Mouse (Mus musculus) heart, embryonic 16.5 days (tissue): ENCODE results near the gene Fkbp14. TPM values are rescaled to one million over a fixed set of nuclear protein-coding genes. Genes with fewer than 3 reads are reported as not detected.

Source experiments
- ATAC-seq: fragments of 200-750 bp; cut with Nextera tagmentation; replicated peaks from 2 replicates; pipeline ENCODE4 v1.8.0; 2017; ENCODE audit warnings: moderate number of reproducible peaks; ENCODE audit not compliant: insufficient read depth, low FRiP score; ENCODE audit errors: extremely low read depth
- H3K27ac ChIP-seq: fragments of 300-500 bp; sonication (generic); 2 replicates; pipeline ENCODE4 v1.5.1; 2014; ENCODE audit warnings: mild to moderate bottlenecking, low read length, control low read depth, moderate library complexity
- H3K27me3 ChIP-seq: fragments of 300-500 bp; sonication (generic); 2 replicates; pipeline ENCODE4 v1.6.1; 2014; ENCODE audit warnings: low read length, mixed read lengths; ENCODE audit not compliant: control insufficient read depth, insufficient read depth
- H3K36me3 ChIP-seq: fragments of 300-500 bp; sonication (generic); 2 replicates; pipeline ENCODE4 v1.6.1; 2014; ENCODE audit not compliant: control insufficient read depth, insufficient read depth
- H3K4me1 ChIP-seq: fragments of 300-500 bp; sonication (generic); 2 replicates; pipeline ENCODE4 v1.6.1; 2014; ENCODE audit warnings: low read length, mixed read lengths; ENCODE audit not compliant: control insufficient read depth, insufficient read depth
- H3K4me2 ChIP-seq: fragments of 300-500 bp; sonication (generic); 2 replicates; pipeline ENCODE4 v1.6.1; 2014; ENCODE audit warnings: low read depth, mild to moderate bottlenecking, control low read depth, low read length
- H3K4me3 ChIP-seq: fragments of 300-500 bp; sonication (generic); 2 replicates; pipeline ENCODE4 v1.5.1; 2014; ENCODE audit warnings: mild to moderate bottlenecking, control low read depth, low read length
- H3K9ac ChIP-seq: fragments of 300-500 bp; sonication (generic); 2 replicates; pipeline ENCODE4 v1.6.1; 2014; ENCODE audit warnings: low read length, control low read depth
- H3K9me3 ChIP-seq: fragments of 300-500 bp; sonication (generic); replicated peaks from 2 replicates; pipeline ENCODE4 v1.6.1; 2016; ENCODE audit warnings: low read length; ENCODE audit not compliant: control insufficient read depth
- WGBS: fragments of 180-500 bp; shearing (Covaris S2); extraction: QIAGEN DNeasy Blood & Tissue Kit; methylation state at CpG from one replicate; pipeline ENCODE4 v1.1.7; 2014; 5-methylcytosine and 5-hydroxymethylcytosine counted together
- polyA plus RNA-seq: library from polyadenylated mRNA; unstranded; fragments of >200 nt; fragmentation: Nextera tagmentation; extraction: Ambion mirVana; gene quantifications from 2 replicates; pipeline ENCODE4 v1.2.1, GENCODE M21; 2015

Fkbp14 gene
- polyA plus RNA-seq, 1 experiment from 2014 or later: 22.3 TPM

DNA sequence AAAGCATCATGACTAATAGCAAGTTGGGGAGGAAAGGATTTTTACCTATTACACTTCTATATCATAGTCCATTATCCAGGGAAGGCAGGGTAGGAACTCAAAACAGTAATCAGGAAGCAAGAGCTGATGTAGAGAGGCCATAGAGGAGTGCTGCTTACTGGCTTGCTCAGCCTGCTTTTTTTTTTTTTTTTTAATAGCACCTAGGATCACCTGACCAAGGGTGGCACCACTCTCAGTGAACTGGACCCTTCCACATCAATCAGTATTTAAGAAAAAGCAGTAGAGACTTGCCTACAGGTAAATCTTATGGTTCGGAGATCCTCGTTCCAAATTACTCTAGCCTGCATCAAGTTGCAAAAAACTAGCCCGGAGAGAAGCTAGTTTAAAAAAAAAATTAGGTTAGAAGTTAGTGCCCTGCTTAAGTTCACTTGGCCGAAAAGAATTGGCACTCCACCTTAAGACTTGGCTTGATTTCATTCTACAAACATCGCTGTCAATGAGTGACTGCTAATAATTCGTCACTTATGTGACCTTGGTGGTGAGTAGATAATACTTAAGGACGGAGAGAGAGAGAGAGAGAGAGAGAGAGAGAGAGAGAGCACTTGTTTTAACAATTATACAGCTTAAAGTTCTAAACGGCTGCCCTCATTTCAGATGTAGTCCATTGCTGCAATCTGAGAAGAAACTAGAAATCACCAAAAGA is 3.2 kb downstream of the Fkbp14 start:
- H3K4me1 ChIP-seq: peaks cover 27% of the 10 kb centered on the region
- H3K4me2 ChIP-seq: peak overlapping the region; percentile 79
- no peaks in the 10 kb centered on the region for H3K27me3 ChIP-seq
- WGBS: 43% methylated on average over 8 of the region's 8 CpGs
- peak overlapping the region; percentile 82 for H3K4me3 ChIP-seq
- H3K36me3 ChIP-seq: no peaks in the 10 kb centered on the region
- H3K27ac ChIP-seq: no peak overlapping the region; the same call in 1 of the 2 replicates
- ATAC-seq: no peak
- no peak overlapping the region; the same call in 1 of the 2 replicates for H3K9ac ChIP-seq
- no peaks in the 10 kb centered on the region for H3K9me3 ChIP-seq

- Histone ChIP-seq H3K9me3 (no peaks in the 10 kb centered on the region), H3K4me2 (peak overlapping the region; percentile 79), H3K4me3 (peak overlapping the region; percentile 82), H3K27me3 (no peaks in the 10 kb centered on the region), H3K36me3 (no peaks in the 10 kb centered on the region), H3K9ac (peak overlapping the region; percentile 82), H3K27ac (peak overlapping the region; percentile 81), H3K4me1 (peaks cover 27% of the 10 kb centered on the region)
- ATAC-seq: peak; percentile 87
- WGBS: under 1% methylated on average over 20 of the region's 20 CpGs
Measured at GRCm38 (mm10) chr6:54592938-54593535, 4.1 kb downstream of the Fkbp14 start.

DNA sequence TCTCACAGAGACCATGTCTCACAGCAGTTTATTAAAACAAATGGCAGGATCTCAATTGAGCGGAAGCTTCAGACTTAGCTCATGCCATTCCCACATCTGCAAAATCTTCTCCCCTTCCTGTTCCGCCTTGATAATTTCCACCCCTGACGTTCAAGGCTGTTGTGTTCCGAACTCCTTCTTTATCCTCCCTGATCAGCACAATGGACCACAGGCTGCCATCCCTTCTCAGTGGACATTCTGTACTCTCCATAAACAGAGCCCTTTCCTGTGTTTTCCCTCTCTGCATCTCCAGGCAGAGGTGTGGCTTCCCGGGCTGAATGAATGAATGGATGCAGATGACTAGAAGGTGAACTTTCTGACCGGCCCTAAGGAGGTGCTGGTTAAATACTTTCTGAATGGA is 5.3 kb downstream of the Fkbp14 start:
- Histone ChIP-seq H3K4me3 (peak overlapping the region; percentile 26), H3K9me3 (no peaks in the 10 kb centered on the region), H3K27me3 (no peaks in the 10 kb centered on the region), H3K36me3 (no peaks in the 10 kb centered on the region), H3K4me2 (peak overlapping the region; percentile 58), H3K4me1 (peaks cover 27% of the 10 kb centered on the region), H3K9ac (peak overlapping the region; percentile 30; the same call in 1 of the 2 replicates), H3K27ac (peak overlapping the region; percentile 18; the same call in 1 of the 2 replicates)
- 44% methylated on average over 6 of the region's 6 CpGs for WGBS
- ATAC-seq: no peak

DNA sequence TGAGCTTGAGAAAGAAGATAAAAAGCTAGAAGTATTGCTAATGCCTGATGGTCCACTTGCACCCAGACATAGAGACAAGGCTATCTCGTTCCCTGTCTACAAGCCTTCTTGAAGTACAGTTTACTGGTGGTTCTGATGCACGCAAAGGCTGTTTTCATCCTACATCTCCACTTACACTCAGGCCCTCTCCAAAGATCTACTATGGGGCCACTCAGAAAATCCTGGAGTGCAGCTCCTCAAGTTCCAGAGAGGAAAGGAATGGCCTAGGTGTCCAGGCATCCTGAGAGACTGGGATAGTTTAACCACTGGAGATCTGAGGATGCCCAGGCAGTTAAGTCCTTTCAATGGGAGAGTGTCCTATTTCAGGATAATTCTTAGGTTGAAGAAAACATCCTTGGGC is 6.4 kb downstream of the Fkbp14 start:
- Histone ChIP-seq H3K4me2 (no peak overlapping the region), H3K4me3 (no peak overlapping the region), H3K27ac (no peak overlapping the region), H3K9me3 (no peaks in the 10 kb centered on the region), H3K36me3 (no peaks in the 10 kb centered on the region), H3K9ac (no peak overlapping the region), H3K27me3 (no peaks in the 10 kb centered on the region), H3K4me1 (peaks cover 24% of the 10 kb centered on the region)
- no peak for ATAC-seq
- 87% methylated on average over 2 of the region's 2 CpGs for WGBS

- Histone ChIP-seq H3K9me3 (no peaks in the 10 kb centered on the region), H3K27ac (no peak overlapping the region), H3K36me3 (0 out of 2 replicates have a peak, but pooled peaks cover 2% of the 10 kb centered on the region), H3K4me1 (peaks cover 12% of the 10 kb centered on the region), H3K4me2 (no peak overlapping the region), H3K4me3 (no peak overlapping the region), H3K27me3 (no peaks in the 10 kb centered on the region), H3K9ac (no peak overlapping the region)
- WGBS: 57% methylated on average over 1 of the region's 1 CpGs
- no peak for ATAC-seq
Measured at GRCm38 (mm10) chr6:54588212-54588611, 8.9 kb downstream of the Fkbp14 start.

DNA sequence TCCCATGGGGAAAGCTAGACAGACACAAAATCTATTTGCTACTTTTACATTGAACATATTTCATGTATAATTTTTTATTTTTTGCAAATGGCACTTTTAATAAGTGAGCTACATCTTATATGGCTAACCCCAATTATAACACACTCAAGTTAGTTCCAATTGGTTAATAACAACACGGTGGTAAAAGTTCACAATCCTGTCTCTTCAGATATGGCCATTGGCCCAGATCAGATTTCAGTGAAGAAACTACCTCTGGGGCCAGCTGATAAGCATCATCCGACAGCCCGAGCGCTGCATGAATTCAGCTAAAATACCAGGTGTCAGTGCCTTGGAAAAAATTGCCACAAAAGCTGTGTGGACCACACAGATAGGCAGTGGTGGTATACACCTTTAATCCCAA is 9.4 kb downstream of the Fkbp14 start:
- Histone ChIP-seq H3K27ac (no peak overlapping the region), H3K9me3 (no peaks in the 10 kb centered on the region), H3K9ac (no peak overlapping the region), H3K4me3 (no peak overlapping the region), H3K27me3 (no peaks in the 10 kb centered on the region), H3K36me3 (peaks cover 2% of the 10 kb centered on the region), H3K4me1 (peaks cover 12% of the 10 kb centered on the region), H3K4me2 (no peak overlapping the region)
- ATAC-seq: no peak
- 71% methylated on average over 4 of the region's 4 CpGs for WGBS

DNA sequence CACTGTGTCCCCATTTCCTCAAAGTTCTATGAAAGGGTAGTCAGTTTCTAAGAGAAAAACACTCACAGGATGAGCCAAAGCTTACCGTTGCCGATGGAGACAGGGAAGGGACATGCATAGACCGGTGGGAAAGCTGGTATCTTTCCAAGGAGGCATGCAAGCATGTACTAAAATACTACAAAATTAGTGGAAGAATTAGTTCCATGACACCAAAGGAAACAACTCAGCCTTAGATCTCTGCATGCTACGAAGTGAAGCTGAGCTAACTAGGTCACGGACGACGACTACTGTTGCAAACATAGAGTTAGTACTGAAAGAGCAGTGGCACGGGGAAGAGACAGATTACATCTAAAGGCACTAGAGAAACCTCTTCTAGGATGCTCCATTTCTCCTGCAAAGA is 10.2 kb downstream of the Fkbp14 start:
- H3K36me3 ChIP-seq: peaks cover 7% of the 10 kb centered on the region
- H3K9ac ChIP-seq: no peak overlapping the region
- peaks cover 9% of the 10 kb centered on the region for H3K4me1 ChIP-seq
- WGBS: 72% methylated on average over 8 of the region's 8 CpGs
- no peak overlapping the region for H3K27ac ChIP-seq
- H3K27me3 ChIP-seq: no peaks in the 10 kb centered on the region
- no peaks in the 10 kb centered on the region for H3K9me3 ChIP-seq
- H3K4me2 ChIP-seq: no peak overlapping the region
- ATAC-seq: no peak
- H3K4me3 ChIP-seq: no peak overlapping the region

DNA sequence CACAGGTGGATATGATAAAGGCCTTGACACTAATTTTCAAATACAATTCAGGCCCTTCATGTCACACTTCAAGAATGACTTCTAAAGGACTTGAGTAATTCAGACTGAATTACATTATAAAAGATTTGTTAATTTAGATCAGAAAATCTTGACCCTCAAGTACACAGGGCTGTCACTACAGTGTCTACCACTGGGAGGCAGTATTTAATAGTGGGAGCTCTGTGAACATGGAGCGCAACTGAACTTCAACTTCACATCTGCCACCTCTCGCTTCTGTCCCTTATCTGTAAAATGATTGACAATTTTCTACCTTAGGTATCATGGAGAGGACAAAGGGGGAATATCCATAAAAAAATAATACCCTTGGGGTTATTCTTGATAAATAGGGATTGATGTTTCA is 10.9 kb downstream of the Fkbp14 start:
- H3K27ac ChIP-seq: no peak overlapping the region
- H3K36me3 ChIP-seq: peaks cover 7% of the 10 kb centered on the region
- ATAC-seq: no peak
- no peaks in the 10 kb centered on the region for H3K9me3 ChIP-seq
- no peak overlapping the region for H3K4me3 ChIP-seq
- WGBS: 31% methylated on average over 2 of the region's 2 CpGs
- no peaks in the 10 kb centered on the region for H3K27me3 ChIP-seq
- H3K9ac ChIP-seq: no peak overlapping the region
- no peak overlapping the region for H3K4me2 ChIP-seq
- H3K4me1 ChIP-seq: peaks cover 1% of the 10 kb centered on the region

DNA sequence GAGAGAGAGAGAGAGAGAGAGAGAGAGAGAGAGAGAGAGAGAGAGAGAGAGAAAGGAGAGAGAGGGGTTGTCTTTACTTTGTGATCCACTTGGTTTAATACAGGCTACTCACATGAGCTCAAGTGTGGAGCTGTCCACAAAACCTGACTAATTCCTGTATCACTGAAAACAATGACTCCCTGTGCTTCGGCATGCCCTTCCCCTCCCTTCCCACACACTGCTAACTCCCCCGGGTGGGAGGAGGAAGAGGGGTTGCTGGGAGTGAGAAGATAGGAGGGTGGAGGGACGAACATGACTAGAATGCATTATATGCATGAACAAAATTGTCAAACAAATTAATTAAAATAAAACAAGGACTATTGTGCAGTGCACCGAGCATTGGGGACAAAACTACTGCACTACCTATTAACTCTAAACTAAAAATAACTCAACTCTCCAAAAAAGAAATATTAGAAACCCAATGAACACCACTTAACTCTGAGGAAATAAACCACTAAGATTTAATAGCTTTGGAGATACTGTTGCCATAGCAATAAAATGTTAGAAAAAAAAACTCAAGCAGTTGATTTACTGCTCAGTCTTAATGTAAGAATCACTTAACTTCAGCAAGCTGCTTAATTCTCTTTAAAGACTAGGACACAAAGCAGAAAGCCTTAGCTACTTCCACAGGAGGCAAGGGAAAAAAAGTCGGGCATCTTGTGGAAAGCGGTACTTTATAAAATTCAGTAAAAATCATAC is 23.7 kb downstream of the Fkbp14 start:
- H3K9ac ChIP-seq: no peak overlapping the region
- peak; percentile 58; the same call in 1 of the 2 replicates for ATAC-seq
- H3K27ac ChIP-seq: no peak overlapping the region
- WGBS: 37% methylated on average over 6 of the region's 6 CpGs
- H3K36me3 ChIP-seq: no peaks in the 10 kb centered on the region
- no peak overlapping the region for H3K4me2 ChIP-seq
- no peaks in the 10 kb centered on the region for H3K9me3 ChIP-seq
- no peak overlapping the region for H3K4me3 ChIP-seq
- H3K27me3 ChIP-seq: no peaks in the 10 kb centered on the region
- H3K4me1 ChIP-seq: 0 out of 2 replicates have a peak, but pooled peaks cover 2% of the 10 kb centered on the region
